Mouse (Mus musculus): ENCODE measurements at regions not wholly inside any gene's neighbourhood (a gene's known extent, or its start where the extent isn't known, plus 50 kb on each side); places are given as distances from the start of the nearest gene placed in this dataset.

GRCm38 (mm10) chr16:93144033-93144432 lies 318.1 kb upstream of the Runx1 start:
- no peak for DNase-seq (ENCODE audit: low read depth)
- TF ChIP-seq POLR2A (IDR thresholded peaks at IDR 0.05; ENCODE audit: borderline replicate concordance, extremely low read depth, insufficient read depth, insufficient read length, poor library complexity, severe bottlenecking) (no peak), CTCF (IDR thresholded peaks at IDR 0.05; ENCODE audit: borderline replicate concordance, extremely low read depth, insufficient read depth, insufficient read length) (no peak)

GRCm38 (mm10) chr16:93143164-93143563 lies 317.2 kb upstream of the Runx1 start:
- peak; percentile 76 for DNase-seq (ENCODE audit: low read depth)
- TF ChIP-seq POLR2A (IDR thresholded peaks at IDR 0.05; ENCODE audit: borderline replicate concordance, extremely low read depth, insufficient read depth, insufficient read length, poor library complexity, severe bottlenecking) (no peak), CTCF (IDR thresholded peaks at IDR 0.05; ENCODE audit: borderline replicate concordance, extremely low read depth, insufficient read depth, insufficient read length) (no peak)

GRCm38 (mm10) chr16:93141967-93142366 lies 316.0 kb upstream of the Runx1 start:
- peak; percentile 66 for DNase-seq (ENCODE audit: low read depth)
- no peak for TF ChIP-seq POLR2A (IDR thresholded peaks at IDR 0.05; ENCODE audit: borderline replicate concordance, extremely low read depth, insufficient read depth, insufficient read length, poor library complexity, severe bottlenecking)
- TF ChIP-seq CTCF (IDR thresholded peaks at IDR 0.05; ENCODE audit: borderline replicate concordance, extremely low read depth, insufficient read depth, insufficient read length) = no peak

- peak; percentile 75 for DNase-seq (ENCODE audit: low read depth)
- TF ChIP-seq CTCF (IDR thresholded peaks at IDR 0.05; ENCODE audit: borderline replicate concordance, extremely low read depth, insufficient read depth, insufficient read length) (no peak), POLR2A (IDR thresholded peaks at IDR 0.05; ENCODE audit: borderline replicate concordance, extremely low read depth, insufficient read depth, insufficient read length, poor library complexity, severe bottlenecking) (no peak)
Observed at GRCm38 (mm10) chr16:93140535-93141110, 314.7 kb upstream of the Runx1 start.

- no peak for DNase-seq (ENCODE audit: low read depth)
- TF ChIP-seq POLR2A (IDR thresholded peaks at IDR 0.05; ENCODE audit: borderline replicate concordance, extremely low read depth, insufficient read depth, insufficient read length, poor library complexity, severe bottlenecking) (no peak), CTCF (IDR thresholded peaks at IDR 0.05; ENCODE audit: borderline replicate concordance, extremely low read depth, insufficient read depth, insufficient read length) (peak; percentile 16; the same call in 1 of the 2 replicates)
Observed at GRCm38 (mm10) chr16:93137249-93137648, 311.3 kb upstream of the Runx1 start.

GRCm38 (mm10) chr16:93131404-93131803 lies 305.5 kb upstream of the Runx1 start:
- no peak for DNase-seq (ENCODE audit: low read depth)
- TF ChIP-seq CTCF (IDR thresholded peaks at IDR 0.05; ENCODE audit: borderline replicate concordance, extremely low read depth, insufficient read depth, insufficient read length) = no peak
- no peak for TF ChIP-seq POLR2A (IDR thresholded peaks at IDR 0.05; ENCODE audit: borderline replicate concordance, extremely low read depth, insufficient read depth, insufficient read length, poor library complexity, severe bottlenecking)

- DNase-seq (ENCODE audit: low read depth) = no peak
- TF ChIP-seq CTCF (IDR thresholded peaks at IDR 0.05; ENCODE audit: borderline replicate concordance, extremely low read depth, insufficient read depth, insufficient read length) (no peak), POLR2A (IDR thresholded peaks at IDR 0.05; ENCODE audit: borderline replicate concordance, extremely low read depth, insufficient read depth, insufficient read length, poor library complexity, severe bottlenecking) (no peak)
Observed at GRCm38 (mm10) chr16:93130622-93131021, 304.7 kb upstream of the Runx1 start.

GRCm38 (mm10) chr16:93123707-93124106 lies 297.8 kb upstream of the Runx1 start:
- DNase-seq (ENCODE audit: low read depth) = no peak
- no peak for TF ChIP-seq POLR2A (IDR thresholded peaks at IDR 0.05; ENCODE audit: borderline replicate concordance, extremely low read depth, insufficient read depth, insufficient read length, poor library complexity, severe bottlenecking)
- TF ChIP-seq CTCF (IDR thresholded peaks at IDR 0.05; ENCODE audit: borderline replicate concordance, extremely low read depth, insufficient read depth, insufficient read length) = no peak

GRCm38 (mm10) chr16:93116111-93116969 lies 290.4 kb upstream of the Runx1 start:
- TF ChIP-seq POLR2A (IDR thresholded peaks at IDR 0.05; ENCODE audit: borderline replicate concordance, extremely low read depth, insufficient read depth, insufficient read length, poor library complexity, severe bottlenecking) = no peak
- DNase-seq (ENCODE audit: low read depth) = peak; percentile 67

- TF ChIP-seq CTCF (IDR thresholded peaks at IDR 0.05; ENCODE audit: borderline replicate concordance, extremely low read depth, insufficient read depth, insufficient read length) = no peak
- TF ChIP-seq POLR2A (IDR thresholded peaks at IDR 0.05; ENCODE audit: borderline replicate concordance, extremely low read depth, insufficient read depth, insufficient read length, poor library complexity, severe bottlenecking) = no peak
- DNase-seq (ENCODE audit: low read depth) = no peak
Observed at GRCm38 (mm10) chr16:93110912-93111311, 285.0 kb upstream of the Runx1 start.

GRCm38 (mm10) chr16:93110451-93110850 lies 284.5 kb upstream of the Runx1 start:
- TF ChIP-seq CTCF (IDR thresholded peaks at IDR 0.05; ENCODE audit: borderline replicate concordance, extremely low read depth, insufficient read depth, insufficient read length) (no peak), POLR2A (IDR thresholded peaks at IDR 0.05; ENCODE audit: borderline replicate concordance, extremely low read depth, insufficient read depth, insufficient read length, poor library complexity, severe bottlenecking) (no peak)
- DNase-seq (ENCODE audit: low read depth) = no peak

Measured in brain, embryonic 14.5 days (tissue).